Mouse (Mus musculus) right cerebral cortex, postnatal 25 days (tissue): ENCODE data around the gene Fbf1.

ENCODE experiments used
- DNase-seq: peaks from one replicate; pipeline ENCODE4 v3.0.0; 2022

Fbf1 gene

DNA sequence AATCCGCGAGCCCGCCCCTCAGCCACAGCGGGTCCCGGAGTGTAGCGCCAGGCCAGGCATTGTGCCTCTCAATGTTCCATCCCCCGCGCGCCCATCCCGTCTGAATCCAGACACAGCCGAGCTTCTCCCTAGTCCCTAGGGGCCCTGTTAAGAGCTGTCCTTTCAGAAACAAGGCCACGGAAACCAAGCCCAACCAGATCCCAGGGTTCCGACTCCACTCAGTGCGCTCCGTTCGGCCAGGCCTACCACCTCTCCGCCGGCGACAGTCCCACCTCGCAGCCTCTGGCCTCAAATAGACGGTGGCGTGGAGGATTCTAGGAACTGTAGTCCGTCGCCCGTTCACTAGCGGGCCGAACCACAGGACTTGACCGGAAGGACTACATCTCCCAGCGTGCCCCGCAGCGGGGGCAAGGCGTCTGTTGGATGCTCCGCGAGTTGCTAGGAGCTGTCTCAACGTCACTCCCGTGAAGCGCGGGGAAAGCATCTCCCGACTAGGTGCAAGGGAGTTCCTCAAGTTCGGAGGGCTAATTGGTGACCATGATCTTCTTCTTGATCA lies at the start of gene Fbf1:
TSS of gene Fbf1 (minus strand) at position 283 of the 556 bp plus-strand sequence.
- peak; percentile 96 for DNase-seq

DNA sequence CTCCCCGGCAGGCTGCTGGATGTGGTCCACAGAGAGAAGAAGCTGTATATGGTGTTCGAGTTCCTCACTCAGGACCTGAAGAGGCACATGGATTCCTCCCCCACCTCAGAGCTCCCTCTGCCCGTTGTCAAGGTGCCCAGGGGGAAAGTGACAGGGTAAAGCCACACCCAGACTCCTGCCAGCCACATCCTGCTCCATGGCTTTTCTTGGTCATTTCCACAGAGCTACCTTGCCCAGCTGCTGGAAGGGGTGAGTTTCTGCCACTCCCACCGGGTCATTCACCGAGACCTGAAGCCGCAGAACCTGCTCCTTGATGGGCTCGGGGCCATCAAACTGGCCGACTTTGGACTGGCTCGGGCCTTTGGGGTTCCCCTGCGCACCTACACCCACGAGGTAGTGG lies 48.6 kb upstream of the Fbf1 start:
- DNase-seq, result no peak

DNA sequence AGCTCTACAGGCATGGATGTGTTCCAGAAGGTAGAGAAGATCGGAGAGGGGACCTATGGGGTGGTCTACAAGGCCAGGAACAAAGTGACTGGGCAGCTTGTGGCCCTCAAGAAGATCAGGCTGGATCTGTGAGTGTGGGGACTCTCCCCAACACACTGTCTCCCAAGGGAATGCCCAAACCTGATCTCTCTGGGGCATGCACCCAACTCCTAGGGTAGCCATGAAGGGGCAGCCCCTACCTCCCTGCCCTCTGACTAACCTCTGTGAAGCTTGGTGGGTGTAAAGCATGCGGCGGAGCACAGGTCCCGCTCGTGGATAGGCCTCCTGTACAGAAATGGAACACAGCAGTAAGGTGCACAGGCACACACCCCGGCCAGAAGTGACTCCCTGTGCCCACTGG lies 48.0 kb upstream of the Fbf1 start:
- DNase-seq, result no peak

DNA sequence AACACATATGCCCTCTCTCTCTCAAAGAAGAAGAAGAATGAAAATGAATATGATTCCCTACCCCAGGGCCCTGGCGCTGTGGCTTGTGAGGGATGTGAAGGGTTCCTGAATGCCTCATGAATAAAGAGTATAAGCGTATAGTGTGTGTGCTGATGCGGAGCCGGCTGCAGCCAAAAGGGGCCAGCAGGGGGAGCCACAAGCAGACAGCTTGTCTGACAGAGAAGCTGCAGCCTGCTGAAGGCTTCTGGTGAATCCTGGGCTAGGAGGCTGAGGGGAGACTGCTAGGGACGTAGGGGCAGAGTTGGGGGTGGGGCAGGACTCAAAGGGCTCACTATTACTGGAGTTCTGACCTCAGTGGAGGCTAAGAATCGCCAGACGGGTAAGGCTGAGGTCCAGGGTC lies 47.2 kb upstream of the Fbf1 start:
- no peak for DNase-seq

DNA sequence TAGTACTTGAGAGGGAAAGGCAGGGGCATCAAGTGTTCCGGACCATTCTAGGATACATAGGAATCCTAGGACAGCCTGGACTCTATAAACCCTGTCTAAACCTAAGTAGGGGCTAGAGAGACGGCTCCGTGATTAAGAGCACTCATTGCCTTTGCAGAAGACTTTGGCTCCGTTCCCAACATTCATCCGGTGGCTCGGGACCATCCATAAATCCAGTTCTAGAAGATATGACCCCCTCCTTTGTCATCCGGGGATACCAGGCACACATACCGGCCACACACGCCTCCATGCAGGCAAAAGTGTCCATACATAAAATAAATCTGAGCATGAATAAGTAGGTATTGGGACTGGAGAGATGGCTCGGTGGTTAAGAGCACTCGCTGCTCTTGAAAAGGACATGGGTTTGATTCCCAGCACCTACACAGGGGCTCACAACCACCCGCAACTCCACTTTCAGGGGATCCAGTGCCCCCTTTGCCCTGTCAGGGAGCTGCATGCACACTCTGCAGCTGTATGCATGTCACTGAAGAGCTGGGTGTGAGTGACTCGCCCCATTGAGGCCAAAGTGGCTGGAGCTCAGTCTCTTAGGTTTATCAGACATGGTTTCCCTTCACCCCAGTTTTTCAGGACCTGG lies 46.0 kb upstream of the Fbf1 start:
- DNase-seq, result no peak

DNA sequence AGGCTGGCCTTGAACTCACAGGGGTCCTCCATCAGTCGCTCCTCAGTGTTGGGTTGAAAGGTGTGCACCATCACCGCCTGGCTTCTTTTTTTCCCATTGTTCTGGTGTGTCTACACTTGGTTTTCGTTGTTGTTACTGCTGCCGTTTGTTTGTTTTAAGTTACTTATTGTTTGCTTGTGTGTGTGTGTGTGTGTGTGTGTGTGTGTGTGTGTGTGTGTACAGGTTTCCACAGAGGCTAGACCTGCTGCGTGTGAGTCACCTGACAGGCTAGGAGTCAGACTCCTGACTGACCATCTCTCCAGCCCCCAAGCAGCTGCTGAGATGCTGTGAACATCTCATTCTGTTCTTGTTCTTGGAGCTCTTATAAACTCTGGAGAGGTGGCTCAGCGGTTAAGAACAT lies 44.9 kb upstream of the Fbf1 start:
- no peak for DNase-seq

DNA sequence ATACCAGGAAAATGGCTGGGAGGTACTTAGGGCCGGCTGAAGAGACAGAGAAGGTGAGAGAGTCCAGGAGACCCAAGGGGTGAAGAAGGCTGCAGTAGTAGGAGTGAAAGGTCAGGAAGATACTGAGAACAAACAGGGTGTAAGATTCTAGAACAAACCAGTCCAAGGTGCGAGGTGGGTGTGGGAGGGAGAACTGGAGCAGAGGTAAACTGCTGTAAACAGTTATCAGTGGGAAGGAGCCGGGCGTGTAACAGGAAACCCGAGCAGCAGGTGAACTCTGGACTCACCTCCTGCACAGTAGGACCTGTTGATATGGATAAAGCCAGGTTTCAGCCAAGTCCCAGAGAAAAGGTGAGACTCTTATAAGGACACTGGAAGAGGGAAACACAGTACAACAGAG lies 42.7 kb upstream of the Fbf1 start:
- no peak for DNase-seq

DNA sequence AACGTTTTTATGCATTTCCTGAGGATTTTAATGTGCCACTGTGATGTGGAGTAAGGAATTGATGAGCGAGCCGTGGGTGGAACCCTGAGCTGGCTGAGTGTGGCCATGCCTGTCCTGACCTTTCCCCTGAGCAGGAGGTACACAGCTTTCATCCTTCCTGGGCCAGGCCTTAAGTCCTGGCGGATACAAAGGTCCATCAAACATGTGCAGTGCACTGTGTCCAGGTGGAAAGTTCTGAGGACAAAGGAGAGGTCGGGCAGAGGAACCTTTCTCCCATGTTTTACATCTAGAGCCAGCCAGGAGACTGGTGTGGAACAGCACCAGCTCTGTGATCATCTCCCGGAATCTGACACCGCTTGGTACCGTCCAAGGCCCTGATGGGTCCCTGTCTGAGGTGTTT lies 41.3 kb upstream of the Fbf1 start:
- no peak for DNase-seq

DNA sequence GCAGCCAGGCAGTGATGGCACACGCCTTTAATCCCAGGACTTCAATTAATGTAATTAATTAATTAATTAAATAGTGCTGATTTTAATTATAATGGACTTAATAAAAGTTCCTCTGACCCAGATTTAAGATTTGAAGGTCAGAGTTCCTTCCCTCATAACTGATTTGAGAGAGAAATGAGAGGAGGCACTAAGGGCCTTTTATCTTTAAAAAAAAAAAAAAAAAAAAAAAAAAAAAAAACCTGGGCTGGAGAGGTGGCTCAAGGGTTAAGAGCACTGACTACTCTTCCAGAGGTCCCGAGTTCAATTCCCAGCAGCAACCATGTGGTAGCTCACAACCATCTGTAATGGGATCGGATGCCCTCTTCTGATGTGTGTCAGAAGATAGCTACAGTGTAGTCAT lies 40.7 kb upstream of the Fbf1 start:
- DNase-seq, result no peak

DNA sequence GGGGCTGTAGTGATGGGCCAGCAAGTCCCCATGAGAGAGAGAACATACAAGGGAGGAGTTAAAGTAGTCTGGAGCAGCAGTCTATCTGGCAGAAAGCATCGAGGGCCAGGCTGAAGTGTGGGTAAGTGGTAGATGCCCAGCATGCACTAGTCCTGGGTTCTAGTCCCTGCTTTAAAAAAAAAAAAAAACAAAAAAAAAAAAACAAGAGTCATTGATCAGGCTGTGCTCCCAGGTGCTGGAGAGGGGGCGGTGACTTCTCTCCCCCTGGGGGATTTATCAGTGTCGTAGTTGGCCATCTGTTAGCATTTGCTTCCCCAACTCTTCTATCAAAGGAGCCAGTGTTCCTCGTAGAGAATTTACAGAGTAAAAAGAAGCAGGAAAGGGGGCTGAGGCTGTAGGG lies 38.7 kb upstream of the Fbf1 start:
- no peak for DNase-seq

DNA sequence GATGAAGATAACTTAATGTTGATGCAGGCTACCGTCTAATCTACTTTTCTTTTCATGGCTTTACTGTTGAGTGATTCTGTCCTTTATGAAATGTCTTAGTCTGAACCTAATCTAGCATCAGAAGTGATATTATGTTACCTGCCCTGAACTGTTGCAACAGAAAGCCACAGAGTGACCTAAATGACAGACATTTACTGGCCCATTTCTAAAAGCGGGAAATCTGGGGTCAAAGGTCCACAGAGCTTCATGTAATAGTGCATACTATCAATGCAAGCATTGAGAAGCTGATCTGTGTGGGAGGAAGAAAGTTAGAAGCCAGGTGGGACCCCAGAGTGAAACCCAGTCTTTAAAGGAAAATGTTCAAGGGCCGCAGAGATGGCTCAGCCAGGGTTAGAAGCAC lies 35.2 kb upstream of the Fbf1 start:
- DNase-seq, result no peak

DNA sequence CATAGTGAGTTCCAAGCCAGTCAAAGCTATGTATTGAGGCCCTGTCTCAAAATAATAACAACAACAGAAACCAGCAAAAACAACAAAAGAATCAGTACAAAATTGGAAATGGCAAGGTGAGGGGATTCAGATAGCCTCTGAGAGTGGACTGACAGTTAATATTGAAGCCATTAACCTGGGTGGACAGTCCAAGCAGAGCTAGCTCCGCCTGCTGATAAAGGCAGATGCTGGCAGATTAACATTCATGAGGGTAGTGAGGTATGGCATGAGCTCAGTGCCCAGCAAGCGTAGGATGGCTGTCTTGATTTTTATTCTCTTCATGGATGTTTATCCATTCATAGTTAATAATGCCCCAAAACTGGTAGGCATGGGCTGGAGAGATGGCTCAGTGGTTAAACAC lies 33.2 kb upstream of the Fbf1 start:
- DNase-seq, result no peak

DNA sequence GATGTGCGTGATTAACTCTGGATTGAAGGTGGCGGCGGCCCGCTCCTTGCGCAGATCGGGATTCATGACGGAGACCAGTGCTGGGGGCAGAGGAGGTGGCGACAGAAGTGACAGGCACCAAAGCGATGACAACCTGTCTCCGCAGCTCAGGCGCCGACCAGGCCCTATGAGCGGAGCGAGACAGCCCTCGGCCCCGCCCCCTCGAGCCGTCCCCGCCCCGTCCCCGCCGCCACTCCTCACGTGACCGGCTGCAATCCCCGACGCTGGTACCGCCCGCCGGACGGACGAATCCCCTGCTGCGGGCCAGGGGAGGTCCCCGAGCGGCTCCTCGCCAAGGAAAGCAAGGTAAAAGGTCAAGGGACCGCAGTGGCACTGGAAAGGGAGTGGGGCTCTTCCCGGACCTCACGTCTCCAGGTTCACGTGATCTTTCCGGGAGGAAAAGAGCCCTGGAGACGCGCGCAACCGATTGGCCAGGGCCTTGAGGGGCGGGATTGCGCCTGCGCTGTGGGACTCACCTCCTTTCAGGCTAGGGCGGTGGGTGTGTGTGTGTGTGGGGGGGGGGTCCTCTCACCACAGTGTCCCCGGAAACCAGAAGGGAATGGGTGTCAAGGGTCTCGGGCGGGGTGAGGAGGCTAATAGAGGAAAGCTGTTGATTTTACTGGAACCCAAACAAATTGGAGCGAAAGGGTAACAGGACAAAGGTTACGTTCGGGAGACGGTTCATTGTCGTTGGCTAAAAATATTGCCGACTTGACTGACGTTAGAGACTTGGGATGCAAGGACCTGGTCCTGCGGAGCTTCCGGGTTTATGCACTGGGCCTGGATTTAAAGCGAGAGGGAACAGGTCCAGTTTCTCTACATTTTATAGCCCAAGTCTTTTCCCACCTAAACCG lies 30.9 kb upstream of the Fbf1 start, which contains the start of the genes Ten1 and Acox1:
TSS of gene Ten1 (plus strand) at position 217 of the 893 bp plus-strand sequence.
TSS of gene Acox1 (minus strand) at position 407 of the 893 bp plus-strand sequence.
- DNase-seq, result peak; percentile 97

DNA sequence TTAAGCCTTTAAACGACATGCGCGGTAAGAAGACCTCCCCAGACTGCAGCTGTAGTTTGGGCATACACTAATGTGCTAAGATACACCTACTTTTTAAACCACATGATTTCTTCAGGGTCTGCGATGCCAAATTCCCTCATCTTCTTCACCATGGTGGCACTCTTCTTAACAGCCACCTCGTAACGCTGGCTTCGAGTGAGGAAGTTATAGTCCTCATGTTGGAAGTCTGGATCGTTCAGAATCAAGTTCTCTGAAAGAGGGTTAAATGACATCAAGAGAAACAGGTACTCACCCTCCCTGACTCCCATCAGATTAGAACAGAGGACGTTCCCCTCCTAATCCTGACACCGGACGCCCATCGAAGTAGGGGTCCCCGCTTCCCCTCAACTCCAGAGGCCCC lies 30.2 kb upstream of the Fbf1 start:
- no peak for DNase-seq

DNA sequence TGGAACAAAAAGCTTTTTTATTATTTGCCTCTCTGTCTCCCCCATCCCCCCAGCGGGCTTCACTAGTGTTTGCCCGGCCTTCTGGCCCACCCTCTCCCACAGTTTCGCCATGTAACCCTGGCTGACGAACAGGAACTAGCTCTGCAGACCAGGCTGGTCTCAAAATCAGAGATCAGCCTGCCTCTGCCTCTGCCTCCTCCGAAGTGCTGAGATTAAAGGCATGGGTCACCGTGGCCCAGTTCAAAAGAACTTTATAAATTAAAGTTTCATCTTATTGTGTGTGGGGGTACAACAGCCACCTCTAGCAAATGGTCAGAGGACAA lies 29.6 kb upstream of the Fbf1 start:
- DNase-seq, result no peak

DNA sequence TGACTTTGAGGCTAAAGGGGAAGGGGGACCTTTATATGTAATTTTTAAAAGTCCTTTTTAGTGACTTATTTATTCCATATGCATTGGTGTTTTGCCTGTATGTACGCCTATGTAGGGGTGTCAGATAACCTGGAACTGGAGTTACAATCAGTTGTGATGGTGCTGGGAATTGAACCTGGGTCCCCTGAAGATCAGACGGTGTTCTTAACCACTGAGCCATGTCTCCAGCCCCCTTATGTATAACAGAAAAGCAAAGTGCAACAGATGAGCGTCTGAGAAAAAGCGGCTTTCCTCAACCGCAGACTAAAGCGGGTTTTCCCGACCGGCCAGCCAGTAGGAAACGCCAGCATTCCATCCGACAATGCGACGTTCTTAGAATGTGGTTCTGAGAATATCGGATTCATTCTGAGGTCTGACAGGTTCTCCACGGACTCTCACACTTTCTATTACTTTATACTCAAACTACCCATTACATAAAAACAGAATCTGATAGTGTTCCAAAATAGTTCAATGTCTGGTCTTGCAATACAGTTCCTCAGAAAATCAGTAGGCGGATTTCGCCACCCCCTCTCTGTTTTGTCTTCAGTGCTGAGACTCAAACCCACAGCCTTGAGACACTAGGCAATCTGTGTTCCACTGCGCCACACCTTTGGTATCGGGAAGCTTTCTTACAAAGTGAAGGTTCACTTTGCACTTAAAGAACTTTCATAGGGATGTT lies 29.1 kb upstream of the Fbf1 start:
- DNase-seq, result no peak

DNA sequence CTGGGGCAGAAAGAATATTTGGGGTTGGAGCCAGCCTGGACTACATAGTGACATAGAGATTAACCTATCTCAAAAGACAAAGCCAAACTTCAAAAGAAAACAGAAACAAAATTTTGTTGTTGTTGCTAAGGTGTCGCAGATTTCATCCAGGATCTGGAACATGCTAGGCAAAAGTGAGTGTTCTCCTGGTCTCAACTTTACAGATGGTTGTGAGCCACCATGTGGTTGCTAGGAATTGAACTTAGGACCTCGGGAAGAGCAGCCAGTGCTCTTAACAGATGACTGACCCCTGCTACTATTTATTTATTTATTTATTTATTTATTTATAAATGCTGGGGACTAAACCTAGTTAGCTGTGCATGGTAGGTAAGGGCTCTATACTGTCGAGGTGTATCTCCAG lies 28.4 kb upstream of the Fbf1 start:
- DNase-seq, result no peak

DNA sequence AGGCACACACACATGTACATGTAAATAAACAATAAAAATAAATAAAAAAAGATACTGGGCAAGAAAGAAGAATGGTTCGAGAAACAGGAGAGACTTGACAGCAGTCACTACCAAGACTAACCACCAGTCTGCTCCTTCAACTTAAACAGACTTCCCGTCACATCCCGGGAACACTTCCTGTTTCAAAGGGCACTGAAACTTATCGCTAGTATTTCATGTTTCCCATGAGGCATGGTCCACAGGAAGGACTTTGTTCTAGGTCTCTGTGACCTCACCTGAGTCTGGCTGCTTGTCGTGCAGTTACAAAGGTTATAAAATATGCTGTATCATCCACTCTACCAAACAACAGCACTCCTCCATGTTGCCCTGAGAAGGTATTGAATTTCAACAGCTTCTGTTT lies 27.3 kb upstream of the Fbf1 start:
- DNase-seq, result no peak

DNA sequence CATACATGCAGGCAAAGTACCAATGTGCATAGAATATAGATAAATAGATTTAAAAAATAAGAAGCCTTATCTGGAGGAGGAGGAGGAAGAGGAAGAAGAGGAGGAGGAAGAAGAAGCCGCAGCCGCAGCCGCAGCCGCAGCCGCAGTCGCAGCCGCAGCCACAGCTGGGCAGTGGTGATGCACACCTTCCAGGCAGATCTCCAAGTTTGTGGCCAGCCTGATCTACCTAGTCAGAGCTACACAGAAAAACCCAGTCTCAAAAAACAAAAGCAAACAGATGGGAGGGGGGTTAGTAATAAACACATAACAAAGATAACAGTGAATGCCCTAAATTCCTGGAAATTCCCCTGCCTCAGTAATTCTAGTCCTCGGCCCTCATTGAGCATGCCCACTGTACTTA lies 26.7 kb upstream of the Fbf1 start:
- DNase-seq, result no peak

DNA sequence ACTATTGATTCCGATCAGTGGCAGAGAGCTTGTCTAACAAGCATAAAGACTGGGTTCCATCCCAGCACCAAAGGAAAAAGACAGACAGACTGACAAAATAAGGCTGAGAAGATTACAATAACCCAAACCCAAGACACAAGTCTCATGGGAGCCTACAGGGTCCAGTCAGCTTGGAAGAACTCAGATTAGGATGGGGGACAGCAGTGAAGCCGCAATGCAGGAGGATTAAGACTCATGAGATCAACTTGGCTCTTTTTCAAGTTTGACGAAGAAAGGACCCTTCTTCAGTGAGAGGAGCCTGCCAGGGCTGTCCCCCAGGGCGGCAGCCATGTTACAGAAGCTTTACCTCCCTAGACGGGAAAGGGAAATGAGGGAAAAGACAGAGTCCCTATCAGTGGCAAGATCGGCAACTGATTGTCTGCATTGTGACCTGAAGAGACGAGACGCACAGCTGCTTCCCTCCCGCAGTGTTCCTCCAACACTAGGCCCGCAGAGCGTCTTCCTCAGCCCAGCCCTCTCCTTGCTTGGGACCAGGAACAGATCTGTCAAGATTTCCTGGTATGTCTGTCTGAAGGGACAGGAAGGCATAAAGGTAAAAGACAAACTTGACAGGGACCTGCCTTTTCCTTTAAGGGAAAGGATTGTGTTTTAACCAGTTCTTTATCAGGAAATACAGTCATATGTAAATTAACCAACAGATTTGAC lies 19.4 kb upstream of the Fbf1 start:
- DNase-seq, result no peak

DNA sequence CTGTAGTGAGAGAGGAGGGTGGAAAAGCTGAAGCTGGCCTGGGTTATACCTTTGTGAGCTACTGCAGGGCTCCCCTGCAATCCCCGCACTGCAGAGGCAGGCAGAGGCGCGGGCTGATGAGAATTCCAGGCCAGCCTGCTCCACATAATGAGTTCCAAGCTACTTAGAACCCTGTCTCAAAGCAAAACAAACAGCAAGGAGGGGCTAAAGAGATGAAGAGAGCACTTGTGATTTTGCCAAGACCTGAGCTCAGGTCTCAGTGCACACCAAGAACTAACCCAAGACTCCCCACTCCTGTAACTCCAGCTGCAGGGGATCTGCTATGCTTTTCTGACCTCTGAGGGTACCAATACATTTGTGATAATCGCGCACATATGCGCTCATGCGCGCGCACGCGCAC lies 18.4 kb upstream of the Fbf1 start:
- DNase-seq, result no peak

DNA sequence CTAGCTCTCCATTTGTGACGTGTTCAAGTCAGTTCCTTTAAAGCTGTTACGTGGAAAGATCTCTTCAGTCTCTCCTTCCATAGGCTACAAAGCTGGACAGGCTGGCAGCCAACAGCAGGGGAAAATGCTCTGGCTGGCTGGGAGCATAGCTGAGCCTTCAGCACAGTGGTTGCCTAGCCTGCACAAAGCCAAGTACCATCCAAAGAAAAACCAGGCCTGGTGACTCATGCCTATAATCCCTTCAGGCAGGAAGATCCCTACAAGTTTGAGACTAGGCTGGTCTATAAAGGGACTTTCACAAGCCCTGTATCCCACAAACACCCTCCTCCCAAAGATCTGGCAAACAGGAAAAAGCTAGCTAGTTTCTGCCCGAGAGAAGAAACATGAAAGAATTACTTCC lies 17.9 kb upstream of the Fbf1 start:
- DNase-seq, result no peak
